Mouse (Mus musculus) liver, adult 2 months (tissue): ENCODE results near the gene Bptf.

Source experiments
- CTCF ChIP-seq: fragments of 200-500 bp; IDR thresholded peaks from 2 replicates; pipeline ENCODE4 v1.5.1; 2011; ENCODE audit warnings: low read depth, low read length, control low read depth
- POLR2A ChIP-seq: fragments of 200-500 bp; IDR thresholded peaks from 2 replicates; pipeline ENCODE4 v1.6.1; 2011; ENCODE audit warnings: low read length, control low read depth; ENCODE audit not compliant: insufficient read depth; ENCODE audit errors: extremely low read depth

GRCm38 (mm10) chr11:107063067-107063466 lies 68.9 kb downstream of the Bptf start:
- TF ChIP-seq CTCF: no peak
- TF ChIP-seq POLR2A: no peak
